Mouse (Mus musculus) spleen, adult 2 months (tissue): ENCODE results near the gene Cplx3.

ENCODE experiments used
- CTCF ChIP-seq: fragments of 200-500 bp; IDR thresholded peaks from 2 replicates; pipeline ENCODE4 v1.5.1; 2011; ENCODE audit warnings: mild to moderate bottlenecking, inconsistent platforms; ENCODE audit not compliant: insufficient read depth, insufficient read length, insufficient replicate concordance; ENCODE audit errors: extremely low read depth
- POLR2A ChIP-seq: fragments of 200-500 bp; IDR thresholded peaks from 2 replicates; pipeline ENCODE4 v1.6.1; 2011; ENCODE audit warnings: low read depth, low read length, inconsistent platforms

DNA sequence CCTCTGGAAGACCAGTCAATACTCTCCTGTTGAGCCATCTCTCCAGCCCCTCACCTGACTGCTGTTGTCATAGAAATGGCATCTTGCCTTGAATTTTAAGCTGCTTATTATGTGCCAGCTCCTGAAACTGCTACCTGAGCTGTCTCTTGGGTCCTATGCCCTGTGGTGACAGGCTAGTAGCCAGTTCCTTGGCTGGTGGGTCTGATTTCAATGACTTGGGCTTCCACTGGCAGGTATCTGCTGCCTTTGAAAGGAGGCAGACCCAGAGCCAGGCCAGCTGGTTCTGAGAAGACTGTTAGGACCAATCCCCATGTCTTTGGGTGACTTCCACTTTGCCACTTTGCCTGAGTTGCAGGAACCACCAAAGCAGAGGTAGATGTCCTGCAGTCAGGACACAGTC lies 31.7 kb downstream of the Cplx3 start:
- TF ChIP-seq CTCF (no peak), POLR2A (no peak)
